In genomic region chr2:179979836-179980235, GRCm38 (mm10) we compare ENCODE assay signal across 13 mouse cellular contexts. TPM values are rescaled to one million over a fixed set of nuclear protein-coding genes. Genes with fewer than 3 reads are reported as not detected.
DNase-seq lines count a peak whose midpoint lies in the region; ATAC-seq and TF ChIP-seq lines count a peak whose summit lies in the region.
"Had no signal": no experiment of that assay in that cellular context is flagged by ENCODE, and none has a peak within 500 bp of the region (broad histone marks: within the 10 kb centered on the region; RNA-seq: fewer than 3 reads in every experiment).

No protein-coding gene starts in this region.

- H3K27ac ChIP-seq in heart, adult 2 months = peak overlapping the region; percentile 64
- H3K27ac ChIP-seq: forebrain, embryonic 15.5 days; intestine, embryonic 15.5 days; limb, embryonic 13.5 days; midbrain, embryonic 15.5 days had no signal

- no peaks in the 10 kb centered on the region for H3K27me3 ChIP-seq in heart, adult 2 months (ENCODE audit: control insufficient read depth, insufficient read depth, low read length)
- H3K27me3 ChIP-seq in Patski = no peaks in the 10 kb centered on the region
- H3K27me3 ChIP-seq: forebrain, embryonic 15.5 days; intestine, embryonic 15.5 days; midbrain, embryonic 15.5 days had no signal

- no peak for TF ChIP-seq CTCF in heart, adult 2 months (IDR thresholded peaks at IDR 0.05)
- no peak for TF ChIP-seq CTCF in Patski (IDR thresholded peaks at IDR 0.05)

- H3K4me3 ChIP-seq in heart, adult 2 months = no peak overlapping the region
- H3K4me3 ChIP-seq: forebrain, embryonic 15.5 days; intestine, embryonic 15.5 days; limb, embryonic 13.5 days; midbrain, embryonic 15.5 days had no signal

- peaks cover 7% of the 10 kb centered on the region; the same call in 1 of the 2 replicates for H3K36me3 ChIP-seq in heart, adult 2 months (ENCODE audit: control insufficient read depth, insufficient read depth, low read length)
- H3K36me3 ChIP-seq: forebrain, embryonic 15.5 days; intestine, embryonic 15.5 days; limb, embryonic 13.5 days; midbrain, embryonic 15.5 days had no signal

- TF ChIP-seq POLR2A in heart, adult 2 months (IDR thresholded peaks at IDR 0.05; ENCODE audit: insufficient read depth, low read depth, low read length) = peak; percentile 9; the same call in 1 of the 2 replicates

- peaks cover 12% of the 10 kb centered on the region for H3K4me1 ChIP-seq in heart, adult 2 months (ENCODE audit: control insufficient read depth, insufficient read depth, low read length)

- WGBS in heart, adult 2 months = 24% methylated on average over 8 of the region's 8 CpGs

- intact Hi-C loops in heart, adult 2 months (cut with DNase I) = no loop called here
- intact Hi-C loops in heart, postnatal 36 days (cut with DNase I) = loop anchor here (5.0 kb wide), 2 partner anchors 137 to 292 kb away; partner anchors contain the start of genes Cables2 and Osbpl2

- peak; percentile 81 for ATAC-seq in Patski
- ATAC-seq: forebrain, embryonic 15.5 days; intestine, embryonic 15.5 days; midbrain, embryonic 15.5 days had no signal

- DNase-seq in heart, adult 2 months = peak in 1 of 2 experiments; percentile 57
- no peak for DNase-seq in heart, postnatal 36 days
- DNase-seq in 3134 (ENCODE audit: extremely low read depth, insufficient read length, low spot score) (peak; percentile 76), Patski (ENCODE audit: low read depth, low spot score) (peak; percentile 63)
- DNase-seq in heart, adult 9 months (ENCODE audit: low spot score in 2 of 2) = peak; percentile 56 to 75
- no peak for DNase-seq in embryo, embryonic 10 days (ENCODE audit: low spot score)
- DNase-seq in kidney, postnatal 14 days = no peak
- no peak for DNase-seq in testis, postnatal 14 days (ENCODE audit: low spot score)
- DNase-seq: thymus, postnatal 25 days had no signal

- POLR2A ChIA-PET in Patski (lab: Charles Lee) = interaction anchor here (0.6 to 1.6 kb wide), 4 partner anchors 45 to 211 kb away, joined by 3 to 11 read pairs (median 3); partner anchors contain the start of gene Lsm14b

- H3K79me2 ChIP-seq in heart, adult 2 months (replicated peaks; ENCODE audit: control insufficient read depth, insufficient read depth, low read length) = no peaks in the 10 kb centered on the region; the same call in 1 of the 2 replicates

- in situ Hi-C loops in Patski (cut with MboI; ENCODE audit: low pct_unique_long_range_greater_than_20kb) = loop anchor here (5.0 kb wide), 2 partner anchors 37 to 62 kb away; partner anchors contain the start of genes Psma7 and Ss18l1

- TF ChIP-seq EP300 in heart, adult 2 months (IDR thresholded peaks at IDR 0.05; ENCODE audit: insufficient read depth, low read depth, low read length) = no peak

- CTCF ChIA-PET in Patski (lab: Charles Lee) = interaction anchor here (1.0 to 1.3 kb wide), 2 partner anchors 18 to 62 kb away, joined by 3 to 4 read pairs; partner anchors contain the start of genes Psma7 and Ss18l1

- H3K9ac ChIP-seq in heart, adult 2 months (ENCODE audit: low read depth, low read length) = no peak overlapping the region
- H3K9ac ChIP-seq: forebrain, embryonic 15.5 days; intestine, embryonic 15.5 days; limb, embryonic 13.5 days; midbrain, embryonic 15.5 days had no signal

RNA-seq across cellular contexts. Expression of gene Taf4, which starts 3.4 kb away (rescaled TPM):
- 10 to 100 TPM; 16.4 to 20.5 TPM for total RNA-seq in heart, adult 2 months (2021)
- 7.4 and 8.6 TPM in 2 replicates for polyA plus RNA-seq in heart, adult 2 months (2012; rRNA removed)
- total RNA-seq in heart, postnatal 36 days (2021) = 10 to 100 TPM; 15.5 to 21.3 TPM
- polyA plus RNA-seq in Patski (2021) = 23.5 TPM

RNA-seq across cellular contexts. Expression of gene Lsm14b, which starts 45.0 kb away (rescaled TPM):
- total RNA-seq in heart, adult 2 months (2021) = 10 to 100 TPM; 60.1 to 71.4 TPM
- 41.2 and 47.6 TPM in 2 replicates for polyA plus RNA-seq in heart, adult 2 months (2012; rRNA removed)
- total RNA-seq in heart, postnatal 36 days (2021) = 10 to 100 TPM; 64.3 to 64.7 TPM
- 51.1 TPM for polyA plus RNA-seq in Patski (2021)

Comparison
In these comparisons a context has a peak if more than half of its experiments do, and no peak if none do; other contexts are left out.
1. DNase-seq: peak in 3134 (single experiment), Patski (single experiment) and heart, adult 9 months (2 of 2); none in heart, postnatal 36 days (0 of 2), embryo, embryonic 10 days (single experiment), kidney, postnatal 14 days (single experiment) and testis, postnatal 14 days (single experiment).